Comparison of ENCODE assay signal across 14 mouse cellular contexts in the genomic region with DNA sequence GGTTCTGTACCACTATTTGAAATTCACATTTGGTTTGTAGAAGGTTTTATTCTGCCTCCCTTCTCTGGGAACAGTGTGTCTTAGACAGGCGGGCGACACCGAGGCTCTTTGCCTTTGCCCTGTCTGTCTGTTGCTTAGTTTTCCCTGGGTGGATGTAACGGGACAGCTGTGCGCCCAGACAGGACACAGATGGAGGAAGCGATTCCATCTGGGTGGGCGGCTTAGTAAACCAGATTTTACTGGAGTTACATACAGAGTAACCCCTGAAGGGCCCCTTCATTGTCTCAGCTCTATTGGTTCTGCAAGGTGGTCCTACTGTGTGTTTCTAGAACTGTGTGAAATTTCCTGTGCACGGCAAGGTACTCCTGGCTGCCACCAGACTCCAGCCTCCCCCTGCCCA.
DNase-seq lines count a peak whose midpoint lies in the region; ATAC-seq lines count a peak whose summit lies in the region.
"Had no signal": no experiment of that assay in that cellular context is flagged by ENCODE, and none has a peak within 500 bp of the region (broad histone marks: within the 10 kb centered on the region; RNA-seq: fewer than 3 reads in every experiment).

No protein-coding gene starts in this region.

- no peak overlapping the region for H3K27ac ChIP-seq in kidney, embryonic 14.5 days (ENCODE audit: low read depth, low read length)
- no peak overlapping the region for H3K27ac ChIP-seq in neural tube, embryonic 11.5 days (ENCODE audit: low read depth, low read length)
- H3K27ac ChIP-seq in neural tube, embryonic 15.5 days (replicated peaks) = no peak overlapping the region
- H3K27ac ChIP-seq in hindbrain, embryonic 14.5 days = no peak overlapping the region
- H3K27ac ChIP-seq: macrophage had no signal

- no peaks in the 10 kb centered on the region for H3K36me3 ChIP-seq in kidney, embryonic 14.5 days (ENCODE audit: control insufficient read depth, insufficient read depth, low read length)
- no peaks in the 10 kb centered on the region for H3K36me3 ChIP-seq in neural tube, embryonic 11.5 days (ENCODE audit: control insufficient read depth, insufficient read depth, low read length)
- H3K36me3 ChIP-seq in neural tube, embryonic 15.5 days = no peaks in the 10 kb centered on the region
- H3K36me3 ChIP-seq in hindbrain, embryonic 14.5 days (replicated peaks; ENCODE audit: control insufficient read depth, insufficient read depth) = no peaks in the 10 kb centered on the region

- H3K4me3 ChIP-seq in kidney, embryonic 14.5 days (ENCODE audit: low read length) = no peak overlapping the region
- no peak overlapping the region for H3K4me3 ChIP-seq in neural tube, embryonic 11.5 days (ENCODE audit: low read depth, low read length)
- no peak overlapping the region for H3K4me3 ChIP-seq in neural tube, embryonic 15.5 days (replicated peaks)
- no peak overlapping the region for H3K4me3 ChIP-seq in hindbrain, embryonic 14.5 days (replicated peaks; ENCODE audit: low read length)

- WGBS in kidney, embryonic 14.5 days = 46% methylated on average over 8 of the region's 8 CpGs
- 59% methylated on average over 8 of the region's 8 CpGs for WGBS in neural tube, embryonic 11.5 days
- WGBS in neural tube, embryonic 15.5 days = 42% methylated on average over 8 of the region's 8 CpGs
- 40% methylated on average over 8 of the region's 8 CpGs for WGBS in hindbrain, embryonic 14.5 days

- H3K9ac ChIP-seq in kidney, embryonic 14.5 days (ENCODE audit: low read depth, low read length) = no peak overlapping the region
- H3K9ac ChIP-seq in neural tube, embryonic 11.5 days (ENCODE audit: low read length) = no peak overlapping the region
- no peak overlapping the region for H3K9ac ChIP-seq in neural tube, embryonic 15.5 days (replicated peaks)
- no peak overlapping the region for H3K9ac ChIP-seq in hindbrain, embryonic 14.5 days

- H3K4me1 ChIP-seq in kidney, embryonic 14.5 days (ENCODE audit: control insufficient read depth, insufficient read depth, low read length) = no peaks in the 10 kb centered on the region
- H3K4me1 ChIP-seq in neural tube, embryonic 11.5 days (ENCODE audit: control insufficient read depth, insufficient read depth, low read length) = no peaks in the 10 kb centered on the region
- peaks cover 10% of the 10 kb centered on the region; the same call in 1 of the 2 replicates for H3K4me1 ChIP-seq in neural tube, embryonic 15.5 days
- peaks cover 6% of the 10 kb centered on the region; the same call in 1 of the 2 replicates for H3K4me1 ChIP-seq in hindbrain, embryonic 14.5 days (replicated peaks; ENCODE audit: control insufficient read depth, insufficient read depth, low read length)

- no peak for DNase-seq in kidney, postnatal 14 days
- peak; percentile 34 for DNase-seq in neural tube, embryonic 11.5 days (ENCODE audit: low spot score)
- DNase-seq in hindbrain, embryonic 14.5 days (ENCODE audit: low spot score) = peak; percentile 39
- peak; percentile 54 for DNase-seq in retina, embryonic 14.5 days (ENCODE audit: low spot score)
- DNase-seq in right cerebral cortex, adult 2 months (ENCODE audit: low spot score in 2 of 2) = no peak
- no peak for DNase-seq in ovary, postnatal 14 days (ENCODE audit: low spot score)
- DNase-seq: adrenal gland, adult 2 months; gastrocnemius, postnatal 36 days; kidney, postnatal 36 days; right cerebral cortex, postnatal 4 days; thymus, postnatal 25 days had no signal

- no peak overlapping the region for H3K4me2 ChIP-seq in kidney, embryonic 14.5 days (replicated peaks; ENCODE audit: low read depth, low read length)
- H3K4me2 ChIP-seq in neural tube, embryonic 11.5 days (ENCODE audit: low read depth) = no peak overlapping the region
- no peak overlapping the region for H3K4me2 ChIP-seq in neural tube, embryonic 15.5 days
- H3K4me2 ChIP-seq in hindbrain, embryonic 14.5 days (replicated peaks) = no peak overlapping the region

- peak; percentile 52; the same call in 1 of the 2 replicates for ATAC-seq in kidney, embryonic 14.5 days (ENCODE audit: low FRiP score, low TSS enrichment)
- ATAC-seq in neural tube, embryonic 11.5 days (ENCODE audit: insufficient read depth, low FRiP score, low TSS enrichment) = peak; percentile 45; the same call in 1 of the 2 replicates
- no peak for ATAC-seq in neural tube, embryonic 15.5 days (ENCODE audit: low FRiP score)
- ATAC-seq in hindbrain, embryonic 14.5 days (ENCODE audit: low FRiP score) = no peak; the same call in 1 of the 2 replicates

- no peaks in the 10 kb centered on the region for H3K27me3 ChIP-seq in kidney, embryonic 14.5 days (ENCODE audit: control insufficient read depth, insufficient read depth, low read length)
- no peaks in the 10 kb centered on the region for H3K27me3 ChIP-seq in neural tube, embryonic 11.5 days (ENCODE audit: control insufficient read depth, insufficient read depth, low read length)
- no peaks in the 10 kb centered on the region for H3K27me3 ChIP-seq in neural tube, embryonic 15.5 days (replicated peaks)
- H3K27me3 ChIP-seq in hindbrain, embryonic 14.5 days (ENCODE audit: control insufficient read depth, insufficient read depth, low read length) = no peaks in the 10 kb centered on the region

- no peaks in the 10 kb centered on the region for H3K9me3 ChIP-seq in kidney, embryonic 14.5 days (ENCODE audit: control insufficient read depth, low read length)
- no peaks in the 10 kb centered on the region for H3K9me3 ChIP-seq in neural tube, embryonic 11.5 days (ENCODE audit: control insufficient read depth, low read length)
- H3K9me3 ChIP-seq in neural tube, embryonic 15.5 days (replicated peaks) = no peaks in the 10 kb centered on the region
- H3K9me3 ChIP-seq in hindbrain, embryonic 14.5 days (ENCODE audit: control insufficient read depth, low read length) = no peaks in the 10 kb centered on the region

Comparison
In these comparisons a context has a peak if more than half of its experiments do, and no peak if none do; other contexts are left out.
1. ATAC-seq: peak in kidney, embryonic 14.5 days (single experiment) and neural tube, embryonic 11.5 days (single experiment); none in neural tube, embryonic 15.5 days (single experiment) and hindbrain, embryonic 14.5 days (single experiment).
2. DNase-seq: peak in neural tube, embryonic 11.5 days (single experiment), hindbrain, embryonic 14.5 days (single experiment) and retina, embryonic 14.5 days (single experiment); none in kidney, postnatal 14 days (single experiment), right cerebral cortex, adult 2 months (0 of 2) and ovary, postnatal 14 days (single experiment).